Mouse (Mus musculus): ENCODE results near the gene Mrgpra2a.
"Not testable (repeated sequence)": the region's sequence is repeated elsewhere in the genome, so short reads cannot be mapped to it uniquely, and the experiment has no call there.

Mrgpra2a gene

DNA sequence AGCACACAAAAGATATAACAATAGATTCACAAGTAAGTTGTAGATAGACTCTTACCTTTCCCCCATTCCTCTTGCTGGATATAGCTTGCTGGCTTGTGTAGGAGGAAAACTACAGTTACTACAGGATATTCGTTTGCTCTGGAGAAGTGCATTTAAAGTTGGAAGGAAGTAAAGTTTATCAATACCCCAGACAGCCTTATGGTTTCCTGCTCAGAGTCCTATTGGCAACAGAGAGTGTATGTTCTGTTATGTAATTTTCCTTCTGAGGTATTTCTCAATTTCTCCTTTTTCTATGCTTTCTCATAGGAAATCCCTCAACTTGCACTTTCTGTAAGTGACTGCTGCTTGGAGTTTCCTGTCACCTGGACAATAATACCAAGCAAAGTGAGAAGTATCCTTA, at the start of gene Mrgpra2a:
Gene Mrgpra2a, minus strand, starts transcription at position 125 of the 400 bp plus-strand sequence.
- DNase-seq, result not testable (repeated sequence)

- not testable (repeated sequence) for DNase-seq
Measured at GRCm38 (mm10) chr7:47491266-47491665, 39.3 kb upstream of the Mrgpra2a start.

DNA sequence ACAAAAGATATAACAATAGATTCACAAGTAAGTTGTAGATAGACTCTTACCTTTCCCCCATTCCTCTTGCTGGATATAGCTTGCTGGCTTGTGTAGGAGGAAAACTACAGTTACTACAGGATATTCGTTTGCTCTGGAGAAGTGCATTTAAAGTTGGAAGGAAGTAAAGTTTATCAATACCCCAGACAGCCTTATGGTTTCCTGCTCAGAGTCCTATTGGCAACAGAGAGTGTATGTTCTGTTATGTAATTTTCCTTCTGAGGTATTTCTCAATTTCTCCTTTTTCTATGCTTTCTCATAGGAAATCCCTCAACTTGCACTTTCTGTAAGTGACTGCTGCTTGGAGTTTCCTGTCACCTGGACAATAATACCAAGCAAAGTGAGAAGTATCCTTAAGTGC, 37.5 kb upstream of the Mrgpra2a start:
- DNase-seq, result not testable (repeated sequence)

DNA sequence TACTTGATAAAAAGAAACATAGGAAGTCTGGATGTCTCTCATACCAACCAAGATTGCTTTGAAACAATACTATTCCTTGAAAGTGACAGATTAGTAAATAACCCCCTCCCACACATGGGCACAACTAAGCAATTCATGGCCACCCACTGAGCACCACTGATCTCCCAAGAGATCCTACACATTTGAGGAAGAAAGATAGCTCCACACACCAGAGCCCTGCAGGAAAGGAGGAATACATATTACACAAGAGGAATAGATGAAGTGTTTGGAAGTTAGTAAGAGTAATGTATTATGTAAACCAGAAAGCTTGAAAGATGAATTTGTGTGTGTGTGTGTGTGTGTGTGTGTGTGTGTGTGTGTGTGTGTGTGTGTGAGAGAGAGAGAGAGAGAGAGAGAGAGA, 31.2 kb upstream of the Mrgpra2a start:
- not testable (repeated sequence) for DNase-seq

- not testable (repeated sequence) for DNase-seq
Measured at GRCm38 (mm10) chr7:47473904-47474303, 22.0 kb upstream of the Mrgpra2a start.

- DNase-seq, result not testable (repeated sequence)
Measured at GRCm38 (mm10) chr7:47465278-47465981, 13.5 kb upstream of the Mrgpra2a start.

DNA sequence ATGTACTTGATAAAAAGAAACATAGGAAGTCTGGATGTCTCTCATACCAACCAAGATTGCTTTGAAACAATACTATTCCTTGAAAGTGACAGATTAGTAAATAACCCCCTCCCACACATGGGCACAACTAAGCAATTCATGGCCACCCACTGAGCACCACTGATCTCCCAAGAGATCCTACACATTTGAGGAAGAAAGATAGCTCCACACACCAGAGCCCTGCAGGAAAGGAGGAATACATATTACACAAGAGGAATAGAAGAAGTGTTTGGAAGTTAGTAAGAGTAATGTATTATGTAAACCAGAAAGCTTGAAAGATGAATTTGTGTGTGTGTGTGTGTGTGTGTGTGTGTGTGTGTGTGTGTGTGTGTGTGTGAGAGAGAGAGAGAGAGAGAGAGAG, 6.2 kb downstream of the Mrgpra2a start:
- DNase-seq, result not testable (repeated sequence)

DNA sequence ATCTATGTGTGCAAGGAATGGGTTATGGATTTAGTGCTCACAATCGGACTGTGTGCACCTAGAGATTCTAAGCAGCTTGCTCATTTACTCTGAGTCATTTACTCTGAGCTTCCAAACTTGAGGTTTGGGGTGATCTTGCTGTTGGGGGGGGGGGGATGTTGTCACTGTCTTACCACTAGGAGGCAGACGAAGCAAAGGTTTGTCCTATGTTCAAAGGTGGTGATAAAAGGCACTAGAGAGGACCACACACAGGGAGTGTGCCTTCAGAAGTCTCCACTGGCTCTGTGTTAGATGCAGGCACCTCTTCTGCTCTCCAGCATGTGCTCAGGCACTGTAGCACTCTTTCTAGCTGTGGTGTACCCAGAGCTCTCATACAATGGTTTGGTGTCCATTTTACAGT, 15.5 kb downstream of the Mrgpra2a start:
- DNase-seq, result not testable (repeated sequence)

DNA sequence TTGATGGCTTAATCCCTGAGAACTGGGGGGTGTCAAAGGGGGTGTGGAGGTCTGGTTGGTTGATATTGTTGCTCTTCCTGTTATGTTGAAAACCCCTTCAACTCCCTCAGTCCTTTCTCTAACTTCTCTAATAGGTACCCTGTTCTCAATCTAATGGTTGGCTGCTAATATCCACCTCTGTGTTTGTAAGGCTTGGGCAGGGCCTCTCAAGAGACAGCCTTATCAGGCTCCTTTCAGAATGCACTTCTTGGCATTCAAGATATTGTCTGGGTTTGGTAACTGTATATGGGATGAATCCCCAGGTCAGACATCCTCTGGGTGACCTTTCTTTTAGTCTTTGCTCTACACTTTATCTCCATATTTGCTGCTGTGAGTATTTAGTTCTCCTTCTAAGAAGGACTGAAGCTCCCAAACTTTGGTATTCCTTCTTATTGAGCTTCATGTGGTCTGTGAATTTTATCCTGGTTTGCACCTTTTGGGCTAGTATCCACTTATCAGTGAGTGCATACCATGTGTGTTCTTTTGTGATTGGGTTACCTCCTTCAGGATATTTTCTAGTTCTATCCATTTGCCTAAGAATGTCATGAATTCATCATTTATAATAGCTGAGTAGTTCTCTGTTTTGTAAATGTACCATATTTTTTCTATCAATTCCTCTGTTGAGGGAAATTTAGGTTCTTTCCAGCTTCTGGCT, 24.0 kb downstream of the Mrgpra2a start:
- not testable (repeated sequence) for DNase-seq

- no peak for DNase-seq
Measured at GRCm38 (mm10) chr7:47410602-47411001, 41.3 kb downstream of the Mrgpra2a start.

DNA sequence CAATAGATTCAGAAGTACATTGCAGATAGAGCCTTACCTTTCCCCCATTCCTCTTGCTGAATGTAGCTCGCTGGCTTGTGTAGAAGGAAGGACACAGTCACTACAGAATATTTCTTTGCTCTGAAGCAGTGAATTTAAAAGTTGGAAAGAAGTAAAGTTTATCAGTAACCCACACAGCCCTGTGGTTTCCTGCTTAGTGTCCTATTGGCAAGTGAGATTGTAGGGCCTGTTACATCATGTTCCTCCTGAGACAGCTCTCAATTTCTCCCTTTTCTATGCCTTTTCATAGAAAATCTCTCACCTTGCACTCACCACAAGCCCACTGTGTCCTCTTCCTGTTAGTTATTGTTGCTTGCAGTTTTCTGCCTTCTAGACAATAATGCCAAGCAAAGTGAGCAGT, 42.4 kb downstream of the Mrgpra2a start:
- no peak for DNase-seq

DNA sequence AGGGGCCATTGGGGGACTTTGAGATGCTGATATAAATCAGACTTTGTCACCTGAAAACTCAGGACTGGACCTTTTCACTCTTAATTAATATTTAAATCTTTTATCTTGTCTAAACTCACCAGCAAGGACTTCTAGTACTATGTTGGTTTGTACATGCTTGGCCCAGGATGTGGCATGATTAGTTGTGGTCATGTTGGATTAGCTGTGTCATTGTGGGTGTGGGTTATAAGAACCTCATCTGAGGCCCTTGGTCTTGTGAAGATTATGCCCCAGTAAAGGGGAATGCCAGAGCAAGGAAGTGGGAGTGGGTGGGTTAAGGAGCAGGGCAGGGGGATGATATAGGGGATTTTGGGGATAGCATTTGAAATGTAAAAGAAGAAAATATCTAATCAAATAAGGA, 50.8 kb downstream of the Mrgpra2a start:
- DNase-seq, result no peak

All from lung, postnatal 14 days (tissue).